Mouse (Mus musculus) embryonic facial prominence, embryonic 13.5 days (tissue): ENCODE data around the gene Rbp3. TPM values are rescaled to one million over a fixed set of nuclear protein-coding genes. Genes with fewer than 3 reads are reported as not detected.

Experiments used
- ATAC-seq: fragments of 200-750 bp; cut with Nextera tagmentation; 2 replicates; pipeline ENCODE4 v1.8.0; 2017; ENCODE audit warnings: low read depth; ENCODE audit not compliant: insufficient number of reproducible peaks, insufficient read depth, low FRiP score, low TSS enrichment
- H3K27ac ChIP-seq: fragments of 300-500 bp; sonication (generic); 2 replicates; pipeline ENCODE4 v1.5.1; 2015; ENCODE audit warnings: moderate library complexity, mild to moderate bottlenecking, inconsistent platforms
- H3K27me3 ChIP-seq: fragments of 300-500 bp; sonication (generic); 2 replicates; pipeline ENCODE4 v1.6.1; 2015; ENCODE audit warnings: mild to moderate bottlenecking, inconsistent platforms
- H3K36me3 ChIP-seq: fragments of 300-500 bp; sonication (generic); 2 replicates; pipeline ENCODE4 v1.6.1; 2015; ENCODE audit warnings: mild to moderate bottlenecking, inconsistent platforms
- H3K4me1 ChIP-seq: fragments of 300-500 bp; sonication (generic); 2 replicates; pipeline ENCODE4 v1.6.1; 2015; ENCODE audit warnings: inconsistent platforms
- H3K4me2 ChIP-seq: fragments of 300-500 bp; sonication (generic); 2 replicates; pipeline ENCODE4 v1.6.1; 2015; ENCODE audit warnings: moderate library complexity, mild to moderate bottlenecking, inconsistent platforms
- H3K4me3 ChIP-seq: fragments of 300-500 bp; sonication (generic); 2 replicates; pipeline ENCODE4 v1.5.1; 2015; ENCODE audit warnings: mild to moderate bottlenecking, inconsistent platforms
- H3K9ac ChIP-seq: fragments of 300-500 bp; sonication (generic); 2 replicates; pipeline ENCODE4 v1.6.1; 2015; ENCODE audit warnings: mild to moderate bottlenecking, inconsistent platforms
- H3K9me3 ChIP-seq: fragments of 300-500 bp; sonication (generic); 2 replicates; pipeline ENCODE4 v1.6.1; 2016; ENCODE audit warnings: inconsistent platforms
- WGBS: fragments of 180-500 bp; shearing (Covaris S2); methylation state at CpG from one replicate; pipeline ENCODE4 v1.1.7; 2015; ENCODE audit warnings: mixed read lengths; 5-methylcytosine and 5-hydroxymethylcytosine counted together
- polyA plus RNA-seq: library from polyadenylated mRNA; unstranded; fragments of >200 nt; fragmentation: Nextera tagmentation; extraction: Ambion mirVana; gene quantifications from 2 replicates; pipeline ENCODE4 v1.2.1, GENCODE M21; 2015

The Rbp3 gene
- not detected in 2 replicates for polyA plus RNA-seq

- H3K27me3 ChIP-seq: peaks cover 15% of the 10 kb centered on the region; the same call in 1 of the 2 replicates
- ATAC-seq: no peak
Measured at GRCm38 (mm10) chr14:33953761-33954160, at the start of gene Rbp3. Rbp3 (plus strand) TSS chr14:33954003.

GRCm38 (mm10) chr14:33904851-33905250 is 49.0 kb upstream of the Rbp3 start:
- Histone ChIP-seq H3K4me2 (no peak overlapping the region), H3K27me3 (peaks cover 16% of the 10 kb centered on the region), H3K9me3 (no peaks in the 10 kb centered on the region), H3K4me3 (no peak overlapping the region), H3K4me1 (no peaks in the 10 kb centered on the region), H3K36me3 (no peaks in the 10 kb centered on the region), H3K27ac (no peak overlapping the region), H3K9ac (no peak overlapping the region)
- ATAC-seq: no peak

More at GRCm38 (mm10) chr14:33953761-33954160, at the start of gene Rbp3:
- H3K9ac ChIP-seq: no peak within 1 kb of the TSS
- no peaks in the 10 kb centered on the region for H3K9me3 ChIP-seq
- 82% methylated on average over 5 of the region's 5 CpGs for WGBS
- no peak within 1 kb of the TSS for H3K27ac ChIP-seq
- H3K4me1 ChIP-seq: 0 out of 2 replicates have a peak, but pooled peaks cover 3% of the 10 kb centered on the region
- no peak within 1 kb of the TSS for H3K4me3 ChIP-seq
- no peak within 1 kb of the TSS for H3K4me2 ChIP-seq
- H3K36me3 ChIP-seq: no peaks in the 10 kb centered on the region

- Histone ChIP-seq H3K27me3 (peaks cover 29% of the 10 kb centered on the region), H3K9me3 (no peaks in the 10 kb centered on the region), H3K4me1 (peaks cover 6% of the 10 kb centered on the region), H3K4me3 (no peak overlapping the region), H3K9ac (no peak overlapping the region), H3K27ac (no peak overlapping the region), H3K4me2 (no peak overlapping the region), H3K36me3 (no peaks in the 10 kb centered on the region)
- 26% methylated on average over 3 of the region's 3 CpGs for WGBS
- no peak for ATAC-seq
Measured at GRCm38 (mm10) chr14:33913727-33914126, 40.1 kb upstream of the Rbp3 start.

DNA sequence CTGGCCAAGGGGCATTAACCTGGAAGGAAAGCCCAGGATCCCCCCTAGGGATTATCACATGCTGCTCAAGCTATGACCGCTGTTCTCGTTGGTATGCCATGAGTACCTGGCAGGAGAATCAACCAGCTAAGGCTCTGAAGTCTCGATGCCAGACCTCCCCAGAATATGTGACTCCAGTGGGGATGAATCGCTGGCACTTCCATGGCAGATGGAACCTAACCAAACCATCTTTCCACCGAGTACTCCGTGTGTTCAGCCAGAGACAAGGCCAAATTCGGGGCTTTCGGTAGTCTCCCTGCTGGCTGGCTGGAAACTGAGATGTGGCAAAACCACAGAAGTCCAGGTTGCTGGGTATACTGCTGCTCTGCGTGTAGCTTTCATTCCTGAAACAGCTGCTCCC is 39.6 kb upstream of the Rbp3 start:
- H3K27me3 ChIP-seq: peaks cover 31% of the 10 kb centered on the region
- H3K4me1 ChIP-seq: peaks cover 11% of the 10 kb centered on the region
- no peak for ATAC-seq
- H3K36me3 ChIP-seq: no peaks in the 10 kb centered on the region
- no peaks in the 10 kb centered on the region for H3K9me3 ChIP-seq
- no peak overlapping the region for H3K4me2 ChIP-seq
- no peak overlapping the region for H3K27ac ChIP-seq
- 88% methylated on average over 9 of the region's 9 CpGs for WGBS
- H3K9ac ChIP-seq: no peak overlapping the region
- H3K4me3 ChIP-seq: no peak overlapping the region

DNA sequence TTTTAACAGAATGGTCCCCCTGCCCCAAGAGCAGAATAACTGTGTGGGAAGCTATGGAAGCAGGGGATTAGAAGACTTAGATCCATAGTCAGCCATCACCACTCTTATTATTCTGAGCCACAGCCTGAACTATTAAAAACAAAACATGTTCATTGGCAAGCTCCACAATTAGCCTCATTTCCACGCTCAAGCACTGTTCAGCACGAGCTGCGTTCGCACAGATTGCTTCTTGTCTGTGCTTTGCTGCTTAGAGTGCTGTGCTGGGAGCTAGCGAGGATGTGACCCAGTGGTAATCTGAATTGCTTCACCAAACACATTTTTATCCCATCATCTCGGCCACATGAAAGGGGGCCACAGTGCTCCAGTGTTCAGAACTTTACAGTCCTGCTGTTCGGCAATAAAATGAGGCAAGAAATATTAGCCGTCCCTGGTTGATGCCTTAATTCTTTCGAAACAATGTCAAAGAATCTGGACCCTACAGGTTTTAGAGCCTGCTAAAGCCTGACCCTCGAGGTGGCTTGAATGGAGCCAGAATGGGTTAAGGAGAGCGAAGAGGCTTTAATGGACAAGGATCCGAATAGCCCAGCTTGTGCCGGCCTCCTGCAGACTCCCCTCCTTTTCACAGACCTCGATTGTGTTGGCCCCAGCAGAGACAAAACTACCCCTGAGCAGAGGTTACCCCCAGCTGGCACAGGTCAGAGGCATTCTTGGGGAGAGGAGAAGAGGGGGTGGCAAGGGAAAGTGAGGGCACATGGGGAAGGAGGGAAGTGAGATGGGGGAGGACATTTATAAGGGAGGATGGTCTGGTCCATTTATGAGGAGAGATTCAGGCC is 32.9 kb upstream of the Rbp3 start:
- Histone ChIP-seq H3K9ac (no peak overlapping the region), H3K4me2 (no peak overlapping the region), H3K9me3 (no peaks in the 10 kb centered on the region), H3K4me1 (peaks cover 50% of the 10 kb centered on the region), H3K27ac (no peak overlapping the region), H3K27me3 (peaks cover 85% of the 10 kb centered on the region), H3K4me3 (no peak overlapping the region), H3K36me3 (no peaks in the 10 kb centered on the region)
- ATAC-seq: no peak
- WGBS: 25% methylated on average over 14 of the region's 14 CpGs

GRCm38 (mm10) chr14:33922771-33923167 is 31.0 kb upstream of the Rbp3 start:
- H3K4me3 ChIP-seq: peak overlapping the region; percentile 61
- ATAC-seq: no peak
- H3K4me1 ChIP-seq: peaks cover 52% of the 10 kb centered on the region
- H3K4me2 ChIP-seq: peak overlapping the region; percentile 91
- H3K9me3 ChIP-seq: no peaks in the 10 kb centered on the region
- peak overlapping the region; percentile 51; the same call in 1 of the 2 replicates for H3K27ac ChIP-seq
- peak overlapping the region; percentile 77 for H3K9ac ChIP-seq
- H3K36me3 ChIP-seq: no peaks in the 10 kb centered on the region
- 4% methylated on average over 8 of the region's 8 CpGs for WGBS
- peaks cover 75% of the 10 kb centered on the region for H3K27me3 ChIP-seq

- H3K9me3 ChIP-seq: no peaks in the 10 kb centered on the region
- ATAC-seq: peak; percentile 69; the same call in 1 of the 2 replicates
- peak within 1 kb of the TSS; percentile 61 for H3K4me3 ChIP-seq
- peaks cover 53% of the 10 kb centered on the region for H3K4me1 ChIP-seq
- under 1% methylated on average over 73 of the region's 85 CpGs for WGBS
- H3K4me2 ChIP-seq: peak within 1 kb of the TSS; percentile 91
- H3K27ac ChIP-seq: peak within 1 kb of the TSS; percentile 51
- H3K9ac ChIP-seq: peak within 1 kb of the TSS; percentile 77
- peaks cover 78% of the 10 kb centered on the region for H3K27me3 ChIP-seq
- no peaks in the 10 kb centered on the region for H3K36me3 ChIP-seq
Measured at GRCm38 (mm10) chr14:33923168-33924070, 30.4 kb upstream of the Rbp3 start, which contains the start of gene Gdf10. Gdf10 (plus strand) TSS chr14:33923587.

DNA sequence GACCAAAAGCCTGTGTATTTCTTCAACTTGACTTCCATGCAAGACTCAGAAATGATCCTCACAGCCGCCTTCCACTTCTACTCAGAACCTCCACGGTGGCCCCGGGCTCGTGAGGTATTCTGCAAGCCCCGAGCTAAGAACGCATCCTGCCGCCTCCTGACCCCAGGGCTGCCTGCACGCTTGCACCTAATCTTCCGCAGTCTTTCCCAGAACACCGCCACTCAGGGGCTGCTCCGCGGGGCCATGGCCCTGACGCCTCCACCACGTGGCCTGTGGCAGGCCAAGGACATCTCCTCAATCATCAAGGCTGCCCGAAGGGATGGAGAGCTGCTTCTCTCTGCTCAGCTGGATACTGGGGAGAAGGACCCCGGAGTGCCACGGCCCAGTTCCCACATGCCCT is 21.9 kb upstream of the Rbp3 start:
- H3K9ac ChIP-seq: no peak overlapping the region
- H3K9me3 ChIP-seq: no peaks in the 10 kb centered on the region
- peaks cover 21% of the 10 kb centered on the region for H3K4me1 ChIP-seq
- H3K27me3 ChIP-seq: peaks cover 73% of the 10 kb centered on the region
- peaks cover 5% of the 10 kb centered on the region; the same call in 1 of the 2 replicates for H3K36me3 ChIP-seq
- WGBS: 62% methylated on average over 17 of the region's 17 CpGs
- ATAC-seq: no peak; the same call in 1 of the 2 replicates
- H3K4me3 ChIP-seq: no peak overlapping the region
- no peak overlapping the region for H3K4me2 ChIP-seq
- H3K27ac ChIP-seq: no peak overlapping the region

GRCm38 (mm10) chr14:33932935-33933703 is 20.7 kb upstream of the Rbp3 start:
- H3K36me3 ChIP-seq: peaks cover 5% of the 10 kb centered on the region; the same call in 1 of the 2 replicates
- no peak for ATAC-seq
- H3K27ac ChIP-seq: no peak overlapping the region
- H3K9me3 ChIP-seq: no peaks in the 10 kb centered on the region
- peaks cover 20% of the 10 kb centered on the region for H3K4me1 ChIP-seq
- H3K9ac ChIP-seq: no peak overlapping the region
- WGBS: 47% methylated on average over 10 of the region's 10 CpGs
- H3K4me2 ChIP-seq: 0 out of 2 replicates have a peak overlapping the region, but pooled peaks have one; percentile 2
- H3K27me3 ChIP-seq: peaks cover 64% of the 10 kb centered on the region
- H3K4me3 ChIP-seq: no peak overlapping the region

GRCm38 (mm10) chr14:33933778-33934317 is 20.0 kb upstream of the Rbp3 start:
- 34% methylated on average over 5 of the region's 5 CpGs for WGBS
- Histone ChIP-seq H3K9ac (no peak overlapping the region), H3K9me3 (no peaks in the 10 kb centered on the region), H3K36me3 (peaks cover 5% of the 10 kb centered on the region; the same call in 1 of the 2 replicates), H3K27ac (no peak overlapping the region), H3K4me2 (no peak overlapping the region), H3K27me3 (peaks cover 56% of the 10 kb centered on the region), H3K4me3 (no peak overlapping the region), H3K4me1 (peaks cover 16% of the 10 kb centered on the region)
- no peak for ATAC-seq
